Mouse (Mus musculus) stomach, embryonic 16.5 days (tissue): ENCODE measurements at regions not wholly inside any gene's neighbourhood (a gene's known extent, or its start where the extent isn't known, plus 50 kb on each side); places are given as distances from the start of the nearest gene placed in this dataset.

Experiments used
- ATAC-seq: fragments of 200-750 bp; cut with Nextera tagmentation; 2 replicates; pipeline ENCODE4 v1.8.0; 2017; ENCODE audit warnings: moderate number of reproducible peaks, moderate TSS enrichment; ENCODE audit not compliant: insufficient read depth, low FRiP score
- H3K27ac ChIP-seq: fragments of 300-500 bp; sonication (generic); 2 replicates; pipeline ENCODE4 v1.5.1; 2014; ENCODE audit warnings: low read length
- H3K27me3 ChIP-seq: fragments of 300-500 bp; sonication (generic); 2 replicates; pipeline ENCODE4 v1.6.1; 2014; ENCODE audit warnings: low read length, control low read depth, mixed read lengths; ENCODE audit not compliant: control insufficient read depth, insufficient read depth
- H3K36me3 ChIP-seq: fragments of 300-500 bp; sonication (generic); 2 replicates; pipeline ENCODE4 v1.6.1; 2014; ENCODE audit warnings: low read length; ENCODE audit not compliant: control insufficient read depth, insufficient read depth
- H3K4me1 ChIP-seq: fragments of 300-500 bp; sonication (generic); 2 replicates; pipeline ENCODE4 v1.6.1; 2014; ENCODE audit warnings: low read length, control low read depth, mixed read lengths; ENCODE audit not compliant: control insufficient read depth, insufficient read depth
- H3K4me2 ChIP-seq: fragments of 300-500 bp; sonication (generic); 2 replicates; pipeline ENCODE4 v1.6.1; 2014; ENCODE audit warnings: low read depth, low read length, mixed read lengths
- H3K4me3 ChIP-seq: fragments of 300-500 bp; sonication (generic); replicated peaks from 2 replicates; pipeline ENCODE4 v1.5.1; 2014; ENCODE audit warnings: mild to moderate bottlenecking, low read length
- H3K9ac ChIP-seq: fragments of 300-500 bp; sonication (generic); 2 replicates; pipeline ENCODE4 v1.6.1; 2014; ENCODE audit warnings: low read length
- H3K9me3 ChIP-seq: fragments of 300-500 bp; sonication (generic); replicated peaks from 2 replicates; pipeline ENCODE4 v1.6.1; 2016; ENCODE audit warnings: low read length, control low read depth; ENCODE audit not compliant: control insufficient read depth
- WGBS: fragments of 180-500 bp; shearing (Covaris S2); extraction: QIAGEN DNeasy Blood & Tissue Kit; methylation state at CpG from one replicate; pipeline ENCODE4 v1.1.7; 2014; 5-methylcytosine and 5-hydroxymethylcytosine counted together

GRCm38 (mm10) chr3:137032802-137033201 lies 308.1 kb upstream of the Emcn start:
- no peak overlapping the region for H3K9ac ChIP-seq
- no peak overlapping the region for H3K27ac ChIP-seq
- H3K9me3 ChIP-seq: no peaks in the 10 kb centered on the region
- no peak overlapping the region for H3K4me3 ChIP-seq
- ATAC-seq: no peak
- H3K27me3 ChIP-seq: no peaks in the 10 kb centered on the region
- H3K4me1 ChIP-seq: no peaks in the 10 kb centered on the region
- 74% methylated on average over 2 of the region's 2 CpGs for WGBS
- H3K4me2 ChIP-seq: no peak overlapping the region
- H3K36me3 ChIP-seq: no peaks in the 10 kb centered on the region

GRCm38 (mm10) chr3:137039638-137040037 lies 301.2 kb upstream of the Emcn start:
- Histone ChIP-seq H3K27ac (no peak overlapping the region), H3K4me3 (no peak overlapping the region), H3K9ac (no peak overlapping the region), H3K27me3 (no peaks in the 10 kb centered on the region), H3K36me3 (no peaks in the 10 kb centered on the region), H3K9me3 (no peaks in the 10 kb centered on the region), H3K4me1 (no peaks in the 10 kb centered on the region), H3K4me2 (no peak overlapping the region)
- WGBS: 85% methylated on average over 8 of the region's 8 CpGs
- ATAC-seq: no peak

GRCm38 (mm10) chr3:137056544-137057224 lies 284.2 kb upstream of the Emcn start:
- Histone ChIP-seq H3K9me3 (no peaks in the 10 kb centered on the region), H3K4me3 (no peak overlapping the region), H3K27ac (no peak overlapping the region), H3K9ac (no peak overlapping the region), H3K27me3 (no peaks in the 10 kb centered on the region), H3K36me3 (no peaks in the 10 kb centered on the region), H3K4me2 (no peak overlapping the region), H3K4me1 (no peaks in the 10 kb centered on the region)
- WGBS: 85% methylated on average over 6 of the region's 6 CpGs
- no peak for ATAC-seq

- H3K9ac ChIP-seq: no peak overlapping the region
- H3K9me3 ChIP-seq: no peaks in the 10 kb centered on the region
- H3K4me2 ChIP-seq: no peak overlapping the region
- no peaks in the 10 kb centered on the region for H3K36me3 ChIP-seq
- ATAC-seq: no peak
- no peaks in the 10 kb centered on the region for H3K27me3 ChIP-seq
- H3K27ac ChIP-seq: no peak overlapping the region
- H3K4me1 ChIP-seq: no peaks in the 10 kb centered on the region
- WGBS: 59% methylated on average over 6 of the region's 6 CpGs
- no peak overlapping the region for H3K4me3 ChIP-seq
Measured at GRCm38 (mm10) chr3:137057225-137057910, 283.5 kb upstream of the Emcn start.

GRCm38 (mm10) chr3:137057911-137058260 lies 283.0 kb upstream of the Emcn start:
- no peak overlapping the region for H3K4me2 ChIP-seq
- no peak overlapping the region for H3K9ac ChIP-seq
- no peak overlapping the region for H3K27ac ChIP-seq
- no peaks in the 10 kb centered on the region for H3K9me3 ChIP-seq
- no peaks in the 10 kb centered on the region for H3K27me3 ChIP-seq
- no peaks in the 10 kb centered on the region for H3K36me3 ChIP-seq
- 83% methylated on average over 4 of the region's 4 CpGs for WGBS
- ATAC-seq: no peak
- H3K4me1 ChIP-seq: no peaks in the 10 kb centered on the region
- no peak overlapping the region for H3K4me3 ChIP-seq

- no peak overlapping the region for H3K27ac ChIP-seq
- ATAC-seq: no peak
- no peaks in the 10 kb centered on the region for H3K36me3 ChIP-seq
- H3K4me1 ChIP-seq: no peaks in the 10 kb centered on the region
- no peaks in the 10 kb centered on the region for H3K9me3 ChIP-seq
- H3K4me2 ChIP-seq: no peak overlapping the region
- no peak overlapping the region for H3K4me3 ChIP-seq
- H3K27me3 ChIP-seq: no peaks in the 10 kb centered on the region
- no peak overlapping the region for H3K9ac ChIP-seq
- WGBS: 69% methylated on average over 2 of the region's 2 CpGs
Measured at GRCm38 (mm10) chr3:137062067-137062466, 278.8 kb upstream of the Emcn start.

GRCm38 (mm10) chr3:137067336-137067735 lies 273.5 kb upstream of the Emcn start:
- Histone ChIP-seq H3K36me3 (no peaks in the 10 kb centered on the region), H3K27me3 (no peaks in the 10 kb centered on the region), H3K4me2 (no peak overlapping the region), H3K9ac (no peak overlapping the region), H3K4me1 (no peaks in the 10 kb centered on the region), H3K27ac (no peak overlapping the region), H3K4me3 (no peak overlapping the region), H3K9me3 (0 out of 2 replicates have a peak, but pooled peaks cover 4% of the 10 kb centered on the region)
- no peak for ATAC-seq
- WGBS: 60% methylated on average over 1 of the region's 1 CpGs

- Histone ChIP-seq H3K9me3 (0 out of 2 replicates have a peak, but pooled peaks cover 4% of the 10 kb centered on the region), H3K27me3 (no peaks in the 10 kb centered on the region), H3K4me3 (no peak overlapping the region), H3K4me2 (no peak overlapping the region), H3K27ac (no peak overlapping the region), H3K36me3 (no peaks in the 10 kb centered on the region), H3K9ac (no peak overlapping the region), H3K4me1 (no peaks in the 10 kb centered on the region)
- no peak for ATAC-seq
- 86% methylated on average over 3 of the region's 3 CpGs for WGBS
Measured at GRCm38 (mm10) chr3:137069334-137069733, 271.5 kb upstream of the Emcn start.

GRCm38 (mm10) chr3:137077718-137078599 lies 262.9 kb upstream of the Emcn start:
- H3K4me2 ChIP-seq: no peak overlapping the region
- ATAC-seq: no peak
- H3K27ac ChIP-seq: no peak overlapping the region
- no peaks in the 10 kb centered on the region for H3K27me3 ChIP-seq
- H3K9ac ChIP-seq: no peak overlapping the region
- no peaks in the 10 kb centered on the region for H3K36me3 ChIP-seq
- no peaks in the 10 kb centered on the region for H3K9me3 ChIP-seq
- no peaks in the 10 kb centered on the region for H3K4me1 ChIP-seq
- no peak overlapping the region for H3K4me3 ChIP-seq
- WGBS: 85% methylated on average over 13 of the region's 13 CpGs
